Mouse (Mus musculus): ENCODE data around the gene Msln.
"Not testable (repeated sequence)": the region's sequence is repeated elsewhere in the genome, so short reads cannot be mapped to it uniquely, and the experiment has no call there.

Gene Msln

GRCm38 (mm10) chr17:25773549-25774120, 19.5 kb upstream of the Msln start, which contains the start of gene Narfl:
Gene Narfl (plus strand): TSS chr17:25773776.
- DNase-seq (ENCODE audit: low read depth, low spot score), result peak; percentile 99

GRCm38 (mm10) chr17:25769331-25769730, 15.2 kb upstream of the Msln start:
- DNase-seq (ENCODE audit: low read depth, low spot score), result no peak

- DNase-seq (ENCODE audit: low read depth, low spot score), result no peak
These were observed 11.7 kb upstream of the Msln start for GRCm38 (mm10) chr17:25765886-25766285.

GRCm38 (mm10) chr17:25762591-25762990, 8.4 kb upstream of the Msln start:
- no peak for DNase-seq (ENCODE audit: low read depth, low spot score)

- no peak for DNase-seq (ENCODE audit: low read depth, low spot score)
These were observed 7.4 kb upstream of the Msln start for GRCm38 (mm10) chr17:25761561-25761970.

- DNase-seq (ENCODE audit: low read depth, low spot score), result no peak
These were observed 6.0 kb upstream of the Msln start for GRCm38 (mm10) chr17:25760148-25760547.

- no peak for DNase-seq (ENCODE audit: low read depth, low spot score)
These were observed 3.5 kb upstream of the Msln start for GRCm38 (mm10) chr17:25757691-25758090.

GRCm38 (mm10) chr17:25756378-25757242, 2.4 kb upstream of the Msln start:
- DNase-seq (ENCODE audit: low read depth, low spot score), result no peak

GRCm38 (mm10) chr17:25755627-25756377, 1.6 kb upstream of the Msln start:
- no peak for DNase-seq (ENCODE audit: low read depth, low spot score)

- no peak for DNase-seq (ENCODE audit: low read depth, low spot score)
These were observed 908 bp upstream of the Msln start for GRCm38 (mm10) chr17:25755086-25755485.

- DNase-seq (ENCODE audit: low read depth, low spot score), result no peak
These were observed 2.7 kb downstream of the Msln start for GRCm38 (mm10) chr17:25751446-25751845.

GRCm38 (mm10) chr17:25749314-25749713, 4.9 kb downstream of the Msln start:
- no peak for DNase-seq (ENCODE audit: low read depth, low spot score)

- DNase-seq (ENCODE audit: low read depth, low spot score), result no peak
These were observed 5.9 kb downstream of the Msln start for GRCm38 (mm10) chr17:25748238-25748637.

GRCm38 (mm10) chr17:25744311-25744710, 9.9 kb downstream of the Msln start:
- DNase-seq (ENCODE audit: low read depth, low spot score), result no peak

- DNase-seq (ENCODE audit: low read depth, low spot score), result no peak
These were observed 10.3 kb downstream of the Msln start for GRCm38 (mm10) chr17:25743831-25744230.

GRCm38 (mm10) chr17:25741471-25741870, 12.7 kb downstream of the Msln start:
- DNase-seq (ENCODE audit: low read depth, low spot score), result not testable (repeated sequence)

- DNase-seq (ENCODE audit: low read depth, low spot score), result no peak
These were observed 15.3 kb downstream of the Msln start for GRCm38 (mm10) chr17:25738861-25739260.

GRCm38 (mm10) chr17:25735745-25736144, 18.4 kb downstream of the Msln start, which contains the start of gene Mslnl:
Gene Mslnl (plus strand): TSS chr17:25736042.
- no peak for DNase-seq (ENCODE audit: low read depth, low spot score)

- DNase-seq (ENCODE audit: low read depth, low spot score), result no peak
These were observed 18.9 kb downstream of the Msln start for GRCm38 (mm10) chr17:25735246-25735645.

- peak; percentile 91 for DNase-seq (ENCODE audit: low read depth, low spot score)
These were observed 22.1 kb downstream of the Msln start for GRCm38 (mm10) chr17:25732082-25732481.

GRCm38 (mm10) chr17:25728009-25728270, 26.2 kb downstream of the Msln start:
- DNase-seq (ENCODE audit: low read depth, low spot score), result no peak

- DNase-seq (ENCODE audit: low read depth, low spot score), result peak; percentile 98
These were observed 26.7 kb downstream of the Msln start, which contains the start of the genes Chtf18 and Rpusd1 for GRCm38 (mm10) chr17:25727265-25728008. Gene Chtf18 (minus strand): TSS chr17:25727419. Gene Rpusd1 (plus strand): TSS chr17:25727670.
